Mouse (Mus musculus): ENCODE measurements at regions not wholly inside any gene's neighbourhood (a gene's known extent, or its start where the extent isn't known, plus 50 kb on each side); places are given as distances from the start of the nearest gene placed in this dataset.

- no peak for DNase-seq
These were observed 729.2 kb downstream of the Dach1 start for GRCm38 (mm10) chr14:97440326-97440725.

- DNase-seq = no peak
These were observed 733.9 kb downstream of the Dach1 start for GRCm38 (mm10) chr14:97435453-97436233.

GRCm38 (mm10) chr14:97431221-97431620 lies 738.3 kb downstream of the Dach1 start:
- no peak for DNase-seq

- no peak for DNase-seq
These were observed 766.3 kb downstream of the Dach1 start for GRCm38 (mm10) chr14:97403176-97403795.

GRCm38 (mm10) chr14:97396385-97396784 lies 773.2 kb downstream of the Dach1 start:
- DNase-seq = no peak

GRCm38 (mm10) chr14:97395750-97396377 lies 773.7 kb downstream of the Dach1 start:
- DNase-seq = no peak

- DNase-seq = no peak
These were observed 780.6 kb downstream of the Dach1 start for GRCm38 (mm10) chr14:97389005-97389404.

GRCm38 (mm10) chr14:97380131-97380530 lies 789.4 kb downstream of the Dach1 start:
- DNase-seq = no peak

GRCm38 (mm10) chr14:97356915-97357314 lies 812.6 kb downstream of the Dach1 start:
- no peak for DNase-seq

- DNase-seq = no peak
These were observed 821.6 kb downstream of the Dach1 start for GRCm38 (mm10) chr14:97347970-97348369.

- no peak for DNase-seq
These were observed 812.5 kb upstream of the Klhl1 start for GRCm38 (mm10) chr14:97331388-97331787.

GRCm38 (mm10) chr14:97329979-97330378 lies 811.1 kb upstream of the Klhl1 start:
- DNase-seq = no peak

- no peak for DNase-seq
These were observed 774.2 kb upstream of the Klhl1 start for GRCm38 (mm10) chr14:97293109-97293508.

- no peak for DNase-seq
These were observed 768.5 kb upstream of the Klhl1 start for GRCm38 (mm10) chr14:97287447-97287846.

GRCm38 (mm10) chr14:97258461-97258860 lies 739.6 kb upstream of the Klhl1 start:
- no peak for DNase-seq
